Mouse (Mus musculus) embryonic fibroblast, embryonic 13.5 days (primary cell): ENCODE data around the gene Sept9.

Experiments
- CTCF ChIP-seq: IDR thresholded peaks from 2 replicates; pipeline ENCODE4 v1.5.1; 2011; ENCODE audit warnings: mild to moderate bottlenecking, control low read depth, low read length, moderate library complexity, borderline replicate concordance; ENCODE audit not compliant: insufficient read depth
- POLR2A ChIP-seq: IDR thresholded peaks from 2 replicates; pipeline ENCODE4 v1.6.1; 2011; ENCODE audit warnings: low read depth, mild to moderate bottlenecking, control low read depth, low read length, moderate library complexity

GRCm38 (mm10) chr11:117402550-117402949 lies 203.1 kb downstream of the Sept9 start:
- TF ChIP-seq POLR2A: no peak
- TF ChIP-seq CTCF: no peak
